Mouse (Mus musculus): ENCODE data around the gene Aqp11.

DNA sequence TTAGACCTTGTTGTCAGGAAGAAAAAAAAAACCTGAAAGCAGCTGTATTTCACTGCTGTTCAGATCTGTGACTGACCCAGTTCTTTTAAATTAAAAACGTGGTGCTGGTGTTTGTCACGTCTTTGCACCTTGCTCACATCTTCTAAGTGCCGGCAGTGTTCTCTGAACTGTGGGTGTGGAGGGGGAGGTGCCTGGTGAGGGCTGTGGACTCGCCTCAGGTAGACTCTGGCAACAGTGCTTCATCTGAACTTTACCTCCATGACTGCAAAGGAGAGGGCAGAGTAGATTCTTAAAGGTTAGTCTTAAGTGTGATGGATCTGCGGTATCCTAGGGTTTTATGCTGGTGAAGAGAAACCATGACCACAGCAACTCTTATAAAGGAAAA, 27.9 kb upstream of the Aqp11 start:
- TF ChIP-seq CTCF (IDR thresholded peaks at IDR 0.05; ENCODE audit: insufficient read depth, low read depth, low read length) (no peak), POLR2A (IDR thresholded peaks at IDR 0.05; ENCODE audit: insufficient read depth, low read depth, low read length) (no peak)
